13 mouse cellular contexts compared by ENCODE assay signal in genomic region chr2:172140080-172140479, GRCm38 (mm10).
A peak's percentile ranks its signal among the peaks of the same experiment; 100 is the strongest.
DNase-seq lines count a peak whose midpoint lies in the region.
"Had no signal": no experiment of that assay in that cellular context is flagged by ENCODE, and none has a peak within 500 bp of the region (broad histone marks: within the 10 kb centered on the region; RNA-seq: fewer than 3 reads in every experiment).

No protein-coding gene starts in this region.

- peak; percentile 15 for DNase-seq in embryo, embryonic 11 days
- no peak for DNase-seq in embryo, embryonic 10 days (ENCODE audit: low spot score)
- peak; percentile 21 for DNase-seq in layer of hippocampus, adult 9-11 months
- DNase-seq in layer of hippocampus, postnatal 14 days (ENCODE audit: low spot score in 2 of 2), result no peak
- DNase-seq in right cerebral cortex, postnatal 25 days, result peak; percentile 69
- DNase-seq in right cerebral cortex, postnatal 4 days, result no peak
- DNase-seq in telencephalon, adult 2 months (ENCODE audit: low read depth, low spot score), result peak; percentile 75
- DNase-seq in thymus, postnatal 14 days, result no peak
- DNase-seq: adrenal gland, postnatal 10 days; cerebellum, adult 8-10 months; kidney, postnatal 10 days; lung, postnatal 10 days; spleen, adult 18-20 months had no signal

Comparison
In these comparisons a context has a peak if more than half of its experiments do, and no peak if none do; other contexts are left out.
1. DNase-seq: peak in embryo, embryonic 11 days (single experiment), layer of hippocampus, adult 9-11 months (single experiment), right cerebral cortex, postnatal 25 days (single experiment) and telencephalon, adult 2 months (single experiment); none in embryo, embryonic 10 days (single experiment), layer of hippocampus, postnatal 14 days (0 of 2), right cerebral cortex, postnatal 4 days (single experiment) and thymus, postnatal 14 days (single experiment).